Mouse (Mus musculus) heart, postnatal 0 days (tissue): Measurements from ENCODE around the gene Gck. TPM values are rescaled to one million over a fixed set of nuclear protein-coding genes. Genes with fewer than 3 reads are reported as not detected.

Source experiments
- ATAC-seq: fragments of 200-750 bp; cut with Nextera tagmentation; 2 replicates; pipeline ENCODE4 v1.8.0; 2017; ENCODE audit warnings: low read depth, moderate number of reproducible peaks, moderate library complexity; ENCODE audit not compliant: insufficient read depth
- DNase-seq: peaks from one replicate; pipeline ENCODE4 v3.0.0-alpha.2; 2016; ENCODE audit warnings: low spot score
- H3K27ac ChIP-seq: fragments of 300-500 bp; sonication (generic); 2 replicates; pipeline ENCODE4 v1.5.1; 2014; ENCODE audit warnings: low read depth, mild to moderate bottlenecking
- H3K27me3 ChIP-seq: fragments of 300-500 bp; sonication (generic); 2 replicates; pipeline ENCODE4 v1.6.1; 2014; ENCODE audit warnings: low read length, mixed read lengths; ENCODE audit not compliant: control insufficient read depth, insufficient read depth
- H3K36me3 ChIP-seq: fragments of 300-500 bp; sonication (generic); replicated peaks from 2 replicates; pipeline ENCODE4 v1.6.1; 2014; ENCODE audit warnings: low read length, mixed read lengths; ENCODE audit not compliant: control insufficient read depth, insufficient read depth
- H3K4me1 ChIP-seq: fragments of 300-500 bp; sonication (generic); 2 replicates; pipeline ENCODE4 v1.6.1; 2014; ENCODE audit warnings: antibody characterized with exemption; ENCODE audit not compliant: control insufficient read depth, insufficient read depth
- H3K4me2 ChIP-seq: fragments of 300-500 bp; sonication (generic); 2 replicates; pipeline ENCODE4 v1.6.1; 2014; ENCODE audit warnings: low read depth, mild to moderate bottlenecking, low read length, moderate library complexity
- H3K4me3 ChIP-seq: fragments of 300-500 bp; sonication (generic); 2 replicates; pipeline ENCODE4 v1.5.1; 2014; ENCODE audit warnings: low read depth, low read length
- H3K9ac ChIP-seq: fragments of 300-500 bp; sonication (generic); replicated peaks from 2 replicates; pipeline ENCODE4 v1.6.1; 2014; ENCODE audit warnings: low read depth, low read length, mixed read lengths
- H3K9me3 ChIP-seq: fragments of 300-500 bp; sonication (generic); replicated peaks from 2 replicates; pipeline ENCODE4 v1.6.1; 2016; ENCODE audit warnings: low read length; ENCODE audit not compliant: control insufficient read depth
- CTCF ChIP-seq: IDR thresholded peaks from 2 replicates; pipeline ENCODE4 v1.5.1; 2016; ENCODE audit warnings: antibody characterized with exemption, control low read depth, low read depth
- EP300 ChIP-seq: IDR thresholded peaks from 2 replicates; pipeline ENCODE4 v1.6.1; 2016; ENCODE audit warnings: antibody characterized with exemption, low read depth
- WGBS: fragments of 180-500 bp; shearing (Covaris S2); extraction: QIAGEN DNeasy Blood & Tissue Kit; methylation state at CpG from one replicate; pipeline ENCODE4 v1.1.7; 2014; 5-methylcytosine and 5-hydroxymethylcytosine counted together
- polyA plus RNA-seq: library from polyadenylated mRNA; unstranded; fragments of >200 nt; fragmentation: Nextera tagmentation; extraction: Ambion mirVana; gene quantifications from 2 replicates; pipeline ENCODE4 v1.2.1, GENCODE M21; 2015
- total RNA-seq: library from RNA; depleted of rRNA; stranded (reverse); fragments of >200 nt; gene quantifications from 2 replicates; pipeline ENCODE4 v1.2.3, GENCODE M21; 2014; ENCODE audit warnings: low replicate concordance

Gck gene
- total and polyA plus RNA-seq, 2 experiments from 2014 or later = 0.71 TPM; not detected in 1

GRCm38 (mm10) chr11:5907096-5907495 lies 42.8 kb downstream of the Gck start:
- DNase-seq (no peak), ATAC-seq (no peak)
- TF ChIP-seq EP300 = no peak
- TF ChIP-seq CTCF = no peak
- Histone ChIP-seq H3K9ac (no peak overlapping the region), H3K9me3 (no peaks in the 10 kb centered on the region), H3K27ac (no peak overlapping the region), H3K4me1 (no peaks in the 10 kb centered on the region), H3K27me3 (0 out of 2 replicates have a peak, but pooled peaks cover 7% of the 10 kb centered on the region), H3K36me3 (no peaks in the 10 kb centered on the region), H3K4me3 (no peak overlapping the region), H3K4me2 (no peak overlapping the region)
- 78% methylated on average over 5 of the region's 5 CpGs for WGBS

DNA sequence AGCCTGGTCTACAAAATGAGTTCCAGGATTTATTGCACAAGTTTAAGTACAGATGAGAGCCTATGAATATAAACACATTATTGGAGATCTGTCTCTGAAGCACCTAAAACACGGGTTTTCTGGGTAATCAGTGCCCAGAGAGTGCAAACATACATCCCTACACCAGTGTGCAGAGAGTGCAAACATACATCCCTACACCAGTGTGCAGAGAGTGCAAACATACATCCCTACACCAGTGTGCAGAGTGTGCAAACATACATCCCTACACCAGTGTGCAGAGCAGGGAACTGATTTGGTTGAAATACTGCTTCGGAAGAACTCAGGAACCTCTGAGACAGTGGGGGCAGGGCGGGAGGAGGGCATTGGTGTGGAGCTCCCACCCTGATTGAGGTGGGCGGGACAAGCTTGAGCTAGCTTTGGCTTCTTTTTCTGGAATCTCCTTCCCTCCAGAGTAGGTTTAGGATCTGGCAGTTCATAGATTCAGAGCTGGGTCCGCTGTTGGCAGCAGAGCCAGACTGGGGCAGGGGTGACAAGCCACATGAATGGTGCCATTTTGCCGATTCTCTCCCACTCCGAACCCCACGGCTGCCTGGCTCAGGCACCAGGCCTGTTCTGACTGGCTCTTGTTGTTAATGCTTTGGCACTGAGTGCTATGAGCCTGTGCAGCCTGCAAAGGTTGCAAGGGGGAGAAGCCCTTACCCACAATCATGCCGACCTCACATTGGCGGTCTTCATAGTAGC lies 43.9 kb downstream of the Gck start:
- TF ChIP-seq EP300 (no peak), CTCF (no peak)
- H3K27me3 ChIP-seq = 0 out of 2 replicates have a peak, but pooled peaks cover 7% of the 10 kb centered on the region
- H3K9me3 ChIP-seq = no peaks in the 10 kb centered on the region
- no peak overlapping the region for H3K27ac ChIP-seq
- no peak overlapping the region for H3K9ac ChIP-seq
- ATAC-seq (no peak), DNase-seq (no peak)
- no peak overlapping the region for H3K4me2 ChIP-seq
- 80% methylated on average over 10 of the region's 10 CpGs for WGBS
- H3K36me3 ChIP-seq = no peaks in the 10 kb centered on the region
- no peaks in the 10 kb centered on the region; the same call in 1 of the 2 replicates for H3K4me1 ChIP-seq
- H3K4me3 ChIP-seq = no peak overlapping the region

- WGBS = 91% methylated on average over 6 of the region's 6 CpGs
- DNase-seq = no peak
- H3K9me3 ChIP-seq = no peaks in the 10 kb centered on the region
These were observed 45.0 kb downstream of the Gck start for GRCm38 (mm10) chr11:5904871-5905270.

DNA sequence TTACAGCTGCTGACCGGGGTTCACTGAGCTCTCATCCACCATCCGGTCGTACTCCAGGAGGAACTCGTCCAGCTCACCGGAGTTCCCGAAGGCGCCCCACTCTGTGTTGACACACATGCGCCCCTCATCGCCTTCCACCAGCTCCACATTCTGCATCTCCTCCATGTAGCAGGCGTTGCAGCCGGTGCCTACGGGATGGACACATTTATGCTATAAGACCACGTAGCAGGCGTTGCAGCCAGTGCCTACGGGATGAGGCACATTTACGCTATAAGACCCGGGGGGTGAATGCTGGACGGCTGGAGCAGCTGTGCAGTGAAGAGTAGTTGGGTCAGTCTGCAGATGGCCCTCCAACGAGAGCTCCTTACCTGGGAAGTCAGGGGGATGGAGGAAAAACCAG lies 45.5 kb downstream of the Gck start:
- WGBS = 93% methylated on average over 19 of the region's 19 CpGs
- Histone ChIP-seq H3K27ac (no peak overlapping the region), H3K36me3 (no peaks in the 10 kb centered on the region)

More at GRCm38 (mm10) chr11:5904871-5905270, 45.0 kb downstream of the Gck start:
- TF ChIP-seq CTCF (no peak), EP300 (no peak)
- H3K4me3 ChIP-seq = no peak overlapping the region
- no peaks in the 10 kb centered on the region; the same call in 1 of the 2 replicates for H3K4me1 ChIP-seq
- no peaks in the 10 kb centered on the region for H3K36me3 ChIP-seq
- no peak overlapping the region for H3K9ac ChIP-seq
- 0 out of 2 replicates have a peak, but pooled peaks cover 7% of the 10 kb centered on the region for H3K27me3 ChIP-seq
- no peak overlapping the region for H3K4me2 ChIP-seq
- ATAC-seq = no peak
- no peak overlapping the region for H3K27ac ChIP-seq

DNA sequence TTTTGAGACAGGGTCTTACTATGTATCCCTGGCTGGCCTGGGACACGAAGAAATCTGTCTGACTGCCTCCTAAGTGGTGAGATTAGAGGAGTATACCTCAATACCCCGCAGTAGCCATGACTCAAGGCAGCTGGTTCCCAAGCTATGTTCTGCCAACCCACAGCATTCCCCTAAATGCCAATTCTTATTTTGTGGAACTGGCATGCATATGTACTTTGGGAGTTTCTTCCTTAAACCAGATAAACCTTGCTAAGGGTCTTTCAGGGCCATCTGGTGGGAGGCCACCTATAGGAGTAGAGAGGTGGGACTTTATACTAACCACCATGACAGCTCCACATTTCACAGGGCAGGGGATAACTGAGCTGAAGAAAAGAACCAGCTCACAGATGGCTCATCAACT lies 46.0 kb downstream of the Gck start:
- H3K27me3 ChIP-seq = 0 out of 2 replicates have a peak, but pooled peaks cover 7% of the 10 kb centered on the region
- no peak overlapping the region for H3K27ac ChIP-seq
- no peak for ATAC-seq
- no peak overlapping the region for H3K4me3 ChIP-seq
- no peaks in the 10 kb centered on the region for H3K36me3 ChIP-seq
- TF ChIP-seq CTCF (no peak), EP300 (no peak)
- H3K4me1 ChIP-seq = no peaks in the 10 kb centered on the region; the same call in 1 of the 2 replicates
- no peak overlapping the region for H3K4me2 ChIP-seq
- no peaks in the 10 kb centered on the region for H3K9me3 ChIP-seq
- DNase-seq = no peak
- H3K9ac ChIP-seq = no peak overlapping the region
- WGBS = 76% methylated on average over 2 of the region's 2 CpGs

More for the DNA sequence above, 45.5 kb downstream of the Gck start:
- ATAC-seq (no peak), DNase-seq (no peak)
- H3K4me3 ChIP-seq = no peak overlapping the region
- 0 out of 2 replicates have a peak, but pooled peaks cover 7% of the 10 kb centered on the region for H3K27me3 ChIP-seq
- no peak overlapping the region for H3K4me2 ChIP-seq
- H3K4me1 ChIP-seq = no peaks in the 10 kb centered on the region; the same call in 1 of the 2 replicates
- no peak for TF ChIP-seq EP300
- no peak for TF ChIP-seq CTCF
- H3K9me3 ChIP-seq = no peaks in the 10 kb centered on the region
- no peak overlapping the region for H3K9ac ChIP-seq
